Mouse (Mus musculus) kidney, adult 2 months (tissue): ENCODE measurements around the gene Apmap.

Experiments
- CTCF ChIP-seq: fragments of 200-500 bp; conservative IDR thresholded peaks from 2 replicates; pipeline ENCODE4 v1.5.1; 2011; ENCODE audit warnings: low read depth, mild to moderate bottlenecking, control low read depth, low read length, moderate library complexity, mixed read lengths; ENCODE audit not compliant: insufficient read depth, insufficient read length
- POLR2A ChIP-seq: fragments of 200-500 bp; IDR thresholded peaks from one replicate; pipeline ENCODE4 v1.6.1; 2011; ENCODE audit warnings: low read depth, low read length, control low read depth

DNA sequence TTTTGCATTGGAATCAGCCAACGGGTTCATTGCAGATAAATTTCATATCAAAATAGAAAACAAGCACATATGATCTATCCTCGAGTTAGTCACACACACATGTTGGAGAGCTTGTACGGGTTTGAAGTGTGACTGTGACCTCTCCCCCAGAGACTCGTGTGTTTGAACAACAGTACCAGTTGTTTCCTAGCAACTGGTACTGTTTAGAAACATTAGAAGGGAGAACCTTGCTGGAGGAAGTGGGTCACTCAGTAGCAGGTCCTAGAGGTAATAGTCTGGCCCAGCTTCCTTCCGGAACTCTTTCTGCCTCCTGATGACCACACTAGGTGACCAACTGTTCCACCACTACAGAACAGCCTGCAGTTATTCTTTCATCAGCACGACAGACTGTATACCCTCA, 46.9 kb upstream of the Apmap start:
- TF ChIP-seq CTCF = no peak
- TF ChIP-seq POLR2A = no peak
